Comparison of ENCODE assay signal across 8 mouse cellular contexts in genomic region chr14:36968076-36968627, GRCm38 (mm10). TPM values are rescaled to one million over a fixed set of nuclear protein-coding genes. Genes with fewer than 3 reads are reported as not detected.
A peak's percentile ranks its signal among the peaks of the same experiment; 100 is the strongest.
DNase-seq lines count a peak whose midpoint lies in the region; ATAC-seq and TF ChIP-seq lines count a peak whose summit lies in the region.

No protein-coding gene starts in this region.

- peak overlapping the region; percentile 94 for H3K27ac ChIP-seq in layer of hippocampus, adult 2 months
- peak overlapping the region; percentile 55 for H3K27ac ChIP-seq in limb, embryonic 11.5 days (replicated peaks; ENCODE audit: low read depth, low read length)

- TF ChIP-seq CTCF in layer of hippocampus, adult 2 months (conservative IDR thresholded peaks at IDR 0.05), result no peak

- no peaks in the 10 kb centered on the region for H3K9me3 ChIP-seq in limb, embryonic 11.5 days (ENCODE audit: control insufficient read depth, low read length)

- 1% methylated on average over 41 of the region's 49 CpGs for WGBS in limb, embryonic 11.5 days

- H3K27me3 ChIP-seq in limb, embryonic 11.5 days (ENCODE audit: control insufficient read depth, insufficient read depth, low read length), result no peaks in the 10 kb centered on the region

- H3K4me2 ChIP-seq in limb, embryonic 11.5 days (ENCODE audit: low read depth, severe bottlenecking), result peak overlapping the region; percentile 50

- no peaks in the 10 kb centered on the region for H3K36me3 ChIP-seq in limb, embryonic 11.5 days (ENCODE audit: control insufficient read depth, insufficient read depth, low read length)

- H3K4me1 ChIP-seq in limb, embryonic 11.5 days (ENCODE audit: control insufficient read depth, insufficient read depth, low read length), result no peaks in the 10 kb centered on the region

- peak overlapping the region; percentile 84 for H3K9ac ChIP-seq in limb, embryonic 11.5 days (ENCODE audit: low read length)

- no peak for DNase-seq in layer of hippocampus, adult 2 months (ENCODE audit: low spot score in 2 of 2)
- DNase-seq in layer of hippocampus, adult 9-11 months, result no peak
- DNase-seq in WW6 (ENCODE audit: low read depth, low spot score), result peak; percentile 18
- no peak for DNase-seq in limb, embryonic 11.5 days (ENCODE audit: low spot score)
- DNase-seq in mesoderm, embryonic 11.5 days (ENCODE audit: low read depth, low spot score), result peak; percentile 43
- DNase-seq in testis, postnatal 14 days (ENCODE audit: low spot score), result peak; percentile 77
- no peak for DNase-seq in frontal cortex, postnatal 10 days (ENCODE audit: low spot score in 2 of 2)

- ATAC-seq in granulocyte monocyte progenitor cell, adult 5-6 weeks (replicated peaks; ENCODE audit: poor library complexity, severe bottlenecking), result peak; percentile 39
- peak; percentile 81 for ATAC-seq in limb, embryonic 11.5 days (ENCODE audit: insufficient number of reproducible peaks, low FRiP score, low TSS enrichment, low read depth)

- peak overlapping the region; percentile 65 for H3K4me3 ChIP-seq in layer of hippocampus, adult 2 months
- H3K4me3 ChIP-seq in limb, embryonic 11.5 days (ENCODE audit: low read depth, low read length), result peak overlapping the region; percentile 87

RNA-seq across cellular contexts. Expression of gene Ccser2, which starts 0.4 kb away (rescaled TPM):
- 10 to 100 TPM; 78.3 to 88.0 TPM for total RNA-seq in layer of hippocampus, adult 2 months (2021)
- total RNA-seq in granulocyte monocyte progenitor cell, adult 5-6 weeks (2014; fragmentation: Nextera tagmentation), result 4.3 and 10.5 TPM in 2 replicates
- 7.6 and 9.6 TPM in 2 replicates for total RNA-seq in granulocyte monocyte progenitor cell, adult 5-6 weeks (2017)
- 28.6 and 29.7 TPM in 2 replicates for polyA plus RNA-seq in limb, embryonic 11.5 days (2014; fragmentation: Nextera tagmentation; extraction: Ambion mirVana)

Comparison
In these comparisons a context has a peak if more than half of its experiments do, and no peak if none do; other contexts are left out.
1. DNase-seq: peak in WW6 (single experiment), mesoderm, embryonic 11.5 days (single experiment) and testis, postnatal 14 days (single experiment); none in layer of hippocampus, adult 2 months (0 of 2), layer of hippocampus, adult 9-11 months (single experiment), limb, embryonic 11.5 days (single experiment) and frontal cortex, postnatal 10 days (0 of 2).
2. RNA of gene Ccser2, which starts 0.4 kb away (total RNA-seq): 78.3 to 88.0 TPM in layer of hippocampus, adult 2 months; 4.3 to 10.5 TPM in granulocyte monocyte progenitor cell, adult 5-6 weeks; every median in the first group is over 4 times any median in the second.